ENCODE assay signal across 8 mouse cellular contexts in the genomic region with DNA sequence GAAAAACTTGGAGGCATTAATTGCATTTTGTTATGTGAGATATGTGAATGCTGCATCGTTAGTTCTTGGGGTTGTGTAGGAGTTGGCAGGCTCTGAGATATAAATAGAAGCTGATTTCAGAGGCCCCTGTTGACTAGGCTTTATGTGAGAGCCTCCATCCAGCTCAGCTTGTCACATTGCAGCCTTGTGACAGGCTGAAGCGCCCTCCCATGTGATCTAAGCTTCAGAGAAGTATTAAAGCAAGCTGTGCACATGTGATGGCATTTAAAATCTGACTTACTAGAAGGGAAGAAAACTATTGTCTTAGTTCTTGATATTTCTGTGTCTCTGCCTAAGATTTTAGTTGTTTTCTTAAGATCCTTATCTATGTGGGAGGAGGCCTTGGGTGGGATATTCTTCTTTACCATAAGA. TPM values are rescaled to one million over a fixed set of nuclear protein-coding genes. Genes with fewer than 3 reads are reported as not detected.
DNase-seq lines count a peak whose midpoint lies in the region; ATAC-seq and TF ChIP-seq lines count a peak whose summit lies in the region.

No protein-coding gene starts in this region.

- TF ChIP-seq POLR2A in brain, embryonic 14.5 days (IDR thresholded peaks at IDR 0.05; ENCODE audit: borderline replicate concordance, extremely low read depth, insufficient read depth, insufficient read length, poor library complexity, severe bottlenecking): no peak

- H3K36me3 ChIP-seq in heart, embryonic 11.5 days (ENCODE audit: control insufficient read depth, insufficient read depth, low read length): peaks cover 5% of the 10 kb centered on the region
- peaks cover 22% of the 10 kb centered on the region for H3K36me3 ChIP-seq in kidney, embryonic 15.5 days
- H3K36me3 ChIP-seq in midbrain, postnatal 0 days (ENCODE audit: insufficient read depth, low read length): peaks cover 5% of the 10 kb centered on the region; the same call in 1 of the 2 replicates

- H3K9ac ChIP-seq in heart, embryonic 11.5 days (ENCODE audit: low read depth, low read length): peak overlapping the region; percentile 54
- peak overlapping the region; percentile 52 for H3K9ac ChIP-seq in kidney, embryonic 15.5 days
- H3K9ac ChIP-seq in midbrain, postnatal 0 days (replicated peaks; ENCODE audit: low read length, poor library complexity, severe bottlenecking): peak overlapping the region; percentile 33

- H3K27me3 ChIP-seq in heart, embryonic 11.5 days (ENCODE audit: control insufficient read depth, insufficient read depth, low read length): no peaks in the 10 kb centered on the region
- no peaks in the 10 kb centered on the region for H3K27me3 ChIP-seq in kidney, embryonic 15.5 days
- H3K27me3 ChIP-seq in midbrain, postnatal 0 days (ENCODE audit: insufficient read depth, low read length): no peaks in the 10 kb centered on the region

- H3K4me3 ChIP-seq in heart, embryonic 11.5 days (ENCODE audit: low read depth, low read length): peak overlapping the region; percentile 95
- peak overlapping the region; percentile 94 for H3K4me3 ChIP-seq in kidney, embryonic 15.5 days (replicated peaks)
- peak overlapping the region; percentile 86 for H3K4me3 ChIP-seq in midbrain, postnatal 0 days (ENCODE audit: low read depth, low read length)

- no peaks in the 10 kb centered on the region; the same call in 1 of the 2 replicates for H3K4me1 ChIP-seq in heart, embryonic 11.5 days (ENCODE audit: control insufficient read depth, insufficient read depth, low read length)
- peaks cover 12% of the 10 kb centered on the region for H3K4me1 ChIP-seq in kidney, embryonic 15.5 days
- H3K4me1 ChIP-seq in midbrain, postnatal 0 days (ENCODE audit: insufficient read depth, low read length): no peaks in the 10 kb centered on the region; the same call in 1 of the 2 replicates

- ATAC-seq in CD4-positive, CD25-positive, alpha-beta regulatory T cell, adult 4 months: peak; percentile 37
- peak; percentile 61 for ATAC-seq in erythroblast, adult 5-6 weeks (replicated peaks; ENCODE audit: low FRiP score, poor library complexity, severe bottlenecking)
- peak; percentile 44 for ATAC-seq in heart, embryonic 11.5 days (replicated peaks; ENCODE audit: insufficient number of reproducible peaks, low FRiP score, low TSS enrichment)
- no peak for ATAC-seq in kidney, embryonic 15.5 days (replicated peaks; ENCODE audit: low FRiP score)
- no peak for ATAC-seq in midbrain, postnatal 0 days (ENCODE audit: low FRiP score)

- H3K27ac ChIP-seq in heart, embryonic 11.5 days (ENCODE audit: low read depth, low read length): peak overlapping the region; percentile 72
- peak overlapping the region; percentile 58 for H3K27ac ChIP-seq in kidney, embryonic 15.5 days
- H3K27ac ChIP-seq in midbrain, postnatal 0 days (ENCODE audit: low read depth, low read length): no peak overlapping the region

- peak; percentile 93 for DNase-seq in brain, embryonic 14.5 days (ENCODE audit: low read depth)
- peak; percentile 61 for DNase-seq in liver
- DNase-seq in midbrain, postnatal 0 days (ENCODE audit: low spot score): peak; percentile 88
- DNase-seq in spleen, postnatal 4 days (ENCODE audit: low spot score in 2 of 2): peak; percentile 37 to 64

- H3K9me3 ChIP-seq in heart, embryonic 11.5 days (replicated peaks; ENCODE audit: control insufficient read depth, low read length): no peaks in the 10 kb centered on the region
- no peaks in the 10 kb centered on the region for H3K9me3 ChIP-seq in kidney, embryonic 15.5 days (replicated peaks)
- H3K9me3 ChIP-seq in midbrain, postnatal 0 days (ENCODE audit: low read length): no peaks in the 10 kb centered on the region

- peak overlapping the region; percentile 69 for H3K4me2 ChIP-seq in heart, embryonic 11.5 days
- H3K4me2 ChIP-seq in kidney, embryonic 15.5 days: peak overlapping the region; percentile 65
- peak overlapping the region; percentile 75 for H3K4me2 ChIP-seq in midbrain, postnatal 0 days (ENCODE audit: low read depth, low read length, poor library complexity, severe bottlenecking)

- WGBS in heart, embryonic 11.5 days (ENCODE audit: insufficient replicate concordance): 1% methylated on average over 2 of the region's 2 CpGs
- WGBS in kidney, embryonic 15.5 days: 0% methylated on average over 2 of the region's 2 CpGs
- 0% methylated on average over 2 of the region's 2 CpGs for WGBS in midbrain, postnatal 0 days

- TF ChIP-seq CTCF in brain, embryonic 14.5 days (IDR thresholded peaks at IDR 0.05; ENCODE audit: borderline replicate concordance, extremely low read depth, insufficient read depth, insufficient read length): no peak
- no peak for TF ChIP-seq CTCF in midbrain, postnatal 0 days (IDR thresholded peaks at IDR 0.05)

RNA-seq across cellular contexts. Expression of a gene that starts 2.1 kb away (rescaled TPM):
- 10 to 100 TPM; 12.1 to 14.8 TPM for polyA plus RNA-seq in CD4-positive, CD25-positive, alpha-beta regulatory T cell, adult 4 months (2017; shearing (Covaris generic))
- polyA plus RNA-seq in brain, embryonic 14.5 days (2012; rRNA removed): 89.8 and 105 TPM in 2 replicates
- total RNA-seq in erythroblast, adult 5-6 weeks (2015; ENCODE audit: low replicate concordance): 187 and 214 TPM in 2 replicates
- 274 and 279 TPM in 2 replicates for total RNA-seq in erythroblast, adult 5-6 weeks (2017; ENCODE audit: low replicate concordance)
- polyA plus RNA-seq in heart, embryonic 11.5 days (2014; fragmentation: Nextera tagmentation; extraction: Ambion mirVana): 100 and 101 TPM in 2 replicates
- polyA plus RNA-seq in kidney, embryonic 15.5 days (2015; fragmentation: Nextera tagmentation; extraction: Ambion mirVana): 88.1 and 104 TPM in 2 replicates
- 99.1 and 147 TPM in 2 replicates for total RNA-seq in midbrain, postnatal 0 days (2014; rRNA removed)
- 120 and 123 TPM in 2 replicates for polyA plus RNA-seq in midbrain, postnatal 0 days (2015; fragmentation: Nextera tagmentation; extraction: Ambion mirVana)

Comparison
In these comparisons a context has a peak if more than half of its experiments do, and no peak if none do; other contexts are left out.
1. ATAC-seq: peak in CD4-positive, CD25-positive, alpha-beta regulatory T cell, adult 4 months (single experiment), erythroblast, adult 5-6 weeks (single experiment) and heart, embryonic 11.5 days (single experiment); none in kidney, embryonic 15.5 days (single experiment) and midbrain, postnatal 0 days (single experiment).
2. Peak in every context shown above with its lines, with median percentiles within 50 percentile points of each other: DNase-seq, H3K4me2 ChIP-seq, H3K4me3 ChIP-seq and H3K9ac ChIP-seq.